ENCODE assay signal across 27 mouse cellular contexts in genomic region chr19:33201181-33201580, GRCm38 (mm10).
"Had no signal": no experiment of that assay in that cellular context is flagged by ENCODE, and none has a peak within 500 bp of the region (broad histone marks: within the 10 kb centered on the region; RNA-seq: fewer than 3 reads in every experiment).

No protein-coding gene starts in this region.

- H3K4me3 ChIP-seq: gastrocnemius, adult 2 months; heart, embryonic 10.5 days; heart, embryonic 12.5 days; hindbrain, embryonic 10.5 days; hindbrain, embryonic 12.5 days; intestine, embryonic 15.5 days; layer of hippocampus, adult 2 months; limb, embryonic 13.5 days; limb, embryonic 15.5 days; liver, embryonic 12.5 days had no signal

- H3K27me3 ChIP-seq: heart, embryonic 12.5 days; hindbrain, embryonic 12.5 days; intestine, embryonic 15.5 days; limb, embryonic 15.5 days; liver, embryonic 12.5 days had no signal

- H3K4me2 ChIP-seq: heart, embryonic 12.5 days; hindbrain, embryonic 12.5 days; hindbrain, embryonic 14.5 days; intestine, embryonic 15.5 days; limb, embryonic 13.5 days; limb, embryonic 15.5 days; liver, embryonic 12.5 days had no signal

- DNase-seq: gastrocnemius, adult 2 months; gastrocnemius, postnatal 10 days; gastrocnemius, postnatal 25 days; heart, adult 18-20 months; heart, postnatal 10 days; heart, postnatal 4 days; kidney, adult 18-20 months; kidney, adult 8-10 months; kidney, postnatal 10 days; kidney, postnatal 25 days; kidney, postnatal 4 days; layer of hippocampus, adult 9-11 months; layer of hippocampus, postnatal 36 days; left cerebral cortex, postnatal 4 days had no signal

- H3K36me3 ChIP-seq: heart, embryonic 10.5 days; heart, embryonic 12.5 days; hindbrain, embryonic 10.5 days; hindbrain, embryonic 12.5 days; intestine, embryonic 15.5 days; limb, embryonic 13.5 days; limb, embryonic 15.5 days; liver, embryonic 12.5 days had no signal

- H3K27ac ChIP-seq: gastrocnemius, adult 2 months; heart, embryonic 10.5 days; hindbrain, embryonic 10.5 days; hindbrain, embryonic 12.5 days; hindbrain, embryonic 14.5 days; intestine, embryonic 15.5 days; layer of hippocampus, adult 2 months; limb, embryonic 13.5 days; limb, embryonic 15.5 days; liver, embryonic 12.5 days had no signal

- H3K4me1 ChIP-seq: heart, embryonic 10.5 days; heart, embryonic 12.5 days; hindbrain, embryonic 10.5 days; hindbrain, embryonic 12.5 days; intestine, embryonic 15.5 days; limb, embryonic 13.5 days; limb, embryonic 15.5 days; liver, embryonic 12.5 days had no signal

- H3K9ac ChIP-seq: heart, embryonic 12.5 days; hindbrain, embryonic 12.5 days; hindbrain, embryonic 14.5 days; intestine, embryonic 15.5 days; limb, embryonic 13.5 days; limb, embryonic 15.5 days; liver, embryonic 12.5 days had no signal

- H3K9me3 ChIP-seq: heart, embryonic 10.5 days; heart, embryonic 12.5 days; hindbrain, embryonic 10.5 days; hindbrain, embryonic 12.5 days; intestine, embryonic 15.5 days; limb, embryonic 13.5 days; limb, embryonic 15.5 days; liver, embryonic 12.5 days had no signal

- ATAC-seq: hindbrain, embryonic 16.5 days; inflammation-experienced regulatory T-cells, adult 6 months; intestine, embryonic 15.5 days; intestine, postnatal 0 days; liver, embryonic 12.5 days had no signal
